Mouse (Mus musculus): ENCODE results near the gene Myo1a.

DNA sequence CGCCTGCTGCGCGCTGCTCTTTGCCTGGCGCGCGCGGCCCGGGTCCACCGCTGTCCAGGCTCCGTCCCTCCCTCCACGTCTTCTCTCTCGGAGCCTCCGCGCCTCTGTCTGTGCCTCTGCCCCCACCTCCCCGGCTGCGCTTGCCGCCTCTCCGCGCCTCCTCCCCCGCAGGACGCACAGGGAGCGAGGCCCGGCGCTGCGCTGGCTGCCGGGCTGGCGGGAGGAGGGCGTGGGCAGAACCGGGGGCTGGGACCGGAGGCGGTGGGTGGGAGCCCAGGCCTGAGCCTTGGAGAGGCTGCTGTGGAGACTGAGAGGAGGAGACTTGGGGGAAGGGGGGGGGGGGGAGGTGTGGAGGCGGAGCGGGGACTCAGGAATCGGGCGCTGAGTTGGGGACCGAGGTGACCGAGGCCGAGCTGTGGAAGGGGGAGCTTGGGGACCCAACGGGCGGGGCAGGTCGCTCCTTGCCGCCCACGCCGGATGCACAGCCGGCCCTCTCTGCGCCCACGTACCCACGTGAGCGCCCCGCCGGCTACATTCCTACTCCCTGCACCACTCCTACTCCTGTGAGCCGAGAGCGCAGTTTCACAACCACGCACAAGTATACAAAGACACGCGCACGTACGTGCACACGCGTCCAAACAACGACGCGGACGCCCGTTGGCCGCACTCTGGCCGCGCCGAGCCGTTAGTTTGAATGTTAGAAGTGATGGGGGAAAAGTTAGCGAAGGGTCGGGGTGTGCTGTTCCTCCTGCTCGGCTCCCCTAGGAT lies 38.3 kb upstream of the Myo1a start, which contains the start of gene Nemp1:
- TF ChIP-seq EP300 (IDR thresholded peaks at IDR 0.05; ENCODE audit: low read depth) (no peak), CTCF (IDR thresholded peaks at IDR 0.05; ENCODE audit: low read depth) (no peak)
